Mouse (Mus musculus) embryonic fibroblast, embryonic 13.5 days (primary cell): ENCODE results near the gene Gpr132. TPM values are rescaled to one million over a fixed set of nuclear protein-coding genes. Genes with fewer than 3 reads are reported as not detected.
"Not testable (repeated sequence)": the region's sequence is repeated elsewhere in the genome, so short reads cannot be mapped to it uniquely, and the experiment has no call there.

Experiments used
- H3K27ac ChIP-seq: 2 replicates; pipeline ENCODE4 v1.5.1; 2012; ENCODE audit warnings: low read length, control low read depth, inconsistent platforms; ENCODE audit not compliant: insufficient read depth
- H3K4me1 ChIP-seq: 2 replicates; pipeline ENCODE4 v1.6.1; 2011; ENCODE audit warnings: low read length; ENCODE audit not compliant: control insufficient read depth, insufficient read depth
- H3K4me3 ChIP-seq: 2 replicates; pipeline ENCODE4 v1.5.1; 2011; ENCODE audit warnings: mild to moderate bottlenecking, control low read depth, low read length; ENCODE audit not compliant: insufficient read depth
- CTCF ChIP-seq: IDR thresholded peaks from 2 replicates; pipeline ENCODE4 v1.5.1; 2011; ENCODE audit warnings: mild to moderate bottlenecking, control low read depth, low read length, moderate library complexity, borderline replicate concordance; ENCODE audit not compliant: insufficient read depth
- POLR2A ChIP-seq: IDR thresholded peaks from 2 replicates; pipeline ENCODE4 v1.6.1; 2011; ENCODE audit warnings: low read depth, mild to moderate bottlenecking, control low read depth, low read length, moderate library complexity
- polyA plus RNA-seq: library from polyadenylated mRNA; stranded (reverse); fragments of >200 nt; gene quantifications from 2 replicates; pipeline ENCODE4 v1.2.4, GENCODE M21; 2011; ENCODE audit warnings: low read depth; ENCODE audit not compliant: missing spikeins, insufficient read length

Gene Gpr132
- polyA plus RNA-seq, 1 experiment = not detected

- Histone ChIP-seq H3K27ac (peak overlapping the region; percentile 3; the same call in 1 of the 2 replicates), H3K4me3 (no peak overlapping the region), H3K4me1 (peaks cover 18% of the 10 kb centered on the region)
- no peak for TF ChIP-seq CTCF
- no peak for TF ChIP-seq POLR2A
These were observed 45.4 kb downstream of the Gpr132 start for GRCm38 (mm10) chr12:112822676-112823075.

- Histone ChIP-seq H3K27ac (no peak overlapping the region), H3K4me1 (peaks cover 17% of the 10 kb centered on the region), H3K4me3 (no peak overlapping the region)
- TF ChIP-seq CTCF (no peak), POLR2A (no peak)
These were observed 46.1 kb downstream of the Gpr132 start for GRCm38 (mm10) chr12:112821974-112822373.

GRCm38 (mm10) chr12:112821216-112821615 lies 46.8 kb downstream of the Gpr132 start:
- TF ChIP-seq POLR2A = no peak
- no peak for TF ChIP-seq CTCF
- no peak overlapping the region for H3K4me3 ChIP-seq
- H3K27ac ChIP-seq = no peak overlapping the region
- peaks cover 11% of the 10 kb centered on the region for H3K4me1 ChIP-seq

GRCm38 (mm10) chr12:112820401-112820999 lies 47.5 kb downstream of the Gpr132 start:
- Histone ChIP-seq H3K27ac (no peak overlapping the region), H3K4me3 (no peak overlapping the region), H3K4me1 (peaks cover 6% of the 10 kb centered on the region)
- TF ChIP-seq POLR2A (no peak), CTCF (no peak)

GRCm38 (mm10) chr12:112819057-112819662 lies 48.9 kb downstream of the Gpr132 start:
- TF ChIP-seq POLR2A (no peak), CTCF (no peak)
- H3K27ac ChIP-seq = no peak overlapping the region

GRCm38 (mm10) chr12:112816866-112817265 lies 51.2 kb downstream of the Gpr132 start:
- H3K4me3 ChIP-seq, H3K4me1 ChIP-seq, H3K27ac ChIP-seq: not testable (repeated sequence)

More at GRCm38 (mm10) chr12:112819057-112819662, 48.9 kb downstream of the Gpr132 start:
- no peak overlapping the region for H3K4me3 ChIP-seq
- H3K4me1 ChIP-seq = peaks cover 3% of the 10 kb centered on the region

GRCm38 (mm10) chr12:112816294-112816693 lies 51.7 kb downstream of the Gpr132 start:
- Histone ChIP-seq H3K4me1 (no peaks in the 10 kb centered on the region), H3K4me3 (no peak overlapping the region), H3K27ac (no peak overlapping the region)
- TF ChIP-seq POLR2A = no peak
- TF ChIP-seq CTCF = peak; percentile 52; the same call in 1 of the 2 replicates

GRCm38 (mm10) chr12:112814682-112815470 lies 53.2 kb downstream of the Gpr132 start:
- H3K4me1 ChIP-seq = no peaks in the 10 kb centered on the region; the same call in 1 of the 2 replicates
- TF ChIP-seq CTCF = no peak
- TF ChIP-seq POLR2A = no peak
- no peak overlapping the region for H3K27ac ChIP-seq
- H3K4me3 ChIP-seq = no peak overlapping the region

- no peak overlapping the region for H3K4me3 ChIP-seq
- H3K4me1 ChIP-seq = peaks cover 1% of the 10 kb centered on the region; the same call in 1 of the 2 replicates
- H3K27ac ChIP-seq = no peak overlapping the region
- TF ChIP-seq POLR2A (no peak), CTCF (no peak)
These were observed 54.7 kb downstream of the Gpr132 start for GRCm38 (mm10) chr12:112813370-112813769.
